Mouse (Mus musculus) kidney, adult 9 months (tissue): ENCODE data around the gene Nradd.
A peak's percentile ranks its signal among the peaks of the same experiment; 100 is the strongest.

Experiments
- DNase-seq: peaks from one replicate; pipeline ENCODE4 v3.0.0; 2022

Nradd gene

GRCm38 (mm10) chr9:110652963-110653654 lies 28.9 kb upstream of the Nradd start:
- DNase-seq, result no peak

DNA sequence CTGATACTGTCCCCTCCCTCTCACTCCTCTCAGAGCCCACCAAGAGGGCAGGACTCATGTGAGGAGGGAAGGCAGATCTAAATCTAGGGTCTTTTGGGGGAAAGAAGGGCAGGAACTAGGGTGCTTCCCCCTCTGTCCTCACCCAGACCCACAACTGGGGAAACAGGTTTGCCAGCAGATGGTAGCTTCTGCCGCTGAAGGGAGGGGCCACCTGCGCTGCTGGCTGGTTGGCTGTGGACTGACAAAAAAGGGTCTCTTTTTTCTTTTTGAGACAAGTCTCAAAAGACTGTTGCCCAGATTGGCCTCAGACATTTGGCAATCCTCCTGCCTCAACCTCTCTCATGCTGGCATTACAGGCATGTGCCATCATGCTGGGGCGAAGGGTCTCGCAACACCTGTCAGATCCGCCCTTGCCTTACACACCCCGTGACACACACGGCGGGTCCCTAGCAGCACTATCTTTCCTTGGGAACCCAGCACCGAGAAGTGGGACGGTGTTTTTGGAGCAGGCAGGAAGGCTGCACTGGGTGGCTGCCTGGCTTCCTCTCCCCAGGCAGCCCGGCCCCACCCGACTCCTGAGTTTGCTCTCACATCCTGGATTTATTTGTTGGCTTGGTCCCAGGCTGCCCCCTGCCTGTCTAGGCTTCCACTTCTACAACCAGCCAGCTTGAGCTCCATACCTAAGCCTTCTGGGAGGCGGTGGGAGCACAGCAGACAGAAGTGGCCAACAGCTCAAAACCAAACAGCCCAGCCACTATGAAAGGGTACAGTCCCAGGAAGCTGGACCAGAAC lies 27.9 kb upstream of the Nradd start:
- DNase-seq, result peak; percentile 67

- DNase-seq, result no peak
Measured at GRCm38 (mm10) chr9:110649775-110650174, 25.5 kb upstream of the Nradd start.

- no peak for DNase-seq
Measured at GRCm38 (mm10) chr9:110645219-110645618, 21.0 kb upstream of the Nradd start.

DNA sequence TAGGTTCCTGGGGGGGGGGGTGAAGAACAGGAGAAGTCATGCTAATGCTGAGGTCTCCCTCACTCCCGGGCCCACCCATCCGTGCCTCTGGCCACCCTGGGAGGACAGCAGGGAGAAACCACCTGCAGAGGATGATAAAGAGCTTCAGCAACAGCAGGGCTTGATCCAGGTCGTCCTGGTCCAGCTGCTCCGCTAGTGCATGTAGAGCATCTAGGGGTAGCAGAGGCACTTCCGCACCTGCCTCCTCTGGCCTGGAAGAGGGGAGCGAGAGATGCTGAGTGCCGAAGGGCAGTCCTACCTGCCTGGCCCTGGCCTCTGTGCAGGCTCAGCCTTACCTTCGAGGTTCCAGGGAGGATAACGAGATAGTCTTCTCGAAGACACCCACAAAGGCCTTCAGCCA lies 20.0 kb upstream of the Nradd start:
- DNase-seq, result no peak

DNA sequence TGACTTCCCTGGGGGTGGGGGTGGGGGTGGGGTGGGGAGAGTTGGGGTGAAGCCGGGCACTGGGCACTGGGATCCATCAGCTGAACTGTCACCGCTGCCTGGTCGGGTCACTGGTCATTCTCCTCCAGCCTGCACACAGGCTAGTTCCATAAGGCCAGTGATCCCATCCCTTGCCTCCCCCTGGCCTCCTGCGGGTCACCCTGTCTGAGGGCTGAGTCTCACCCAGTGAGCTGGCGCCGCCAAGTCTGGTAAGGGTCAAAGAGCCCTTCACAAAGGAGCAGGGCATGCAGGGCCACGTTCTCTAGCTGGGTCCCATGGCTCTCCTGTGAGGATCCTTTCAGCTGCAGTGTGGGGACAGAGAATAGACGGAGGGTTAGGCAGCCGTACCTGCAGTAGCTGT lies 19.5 kb upstream of the Nradd start:
- DNase-seq, result peak; percentile 79

GRCm38 (mm10) chr9:110642812-110643524 lies 18.7 kb upstream of the Nradd start:
- peak; percentile 64 for DNase-seq

DNA sequence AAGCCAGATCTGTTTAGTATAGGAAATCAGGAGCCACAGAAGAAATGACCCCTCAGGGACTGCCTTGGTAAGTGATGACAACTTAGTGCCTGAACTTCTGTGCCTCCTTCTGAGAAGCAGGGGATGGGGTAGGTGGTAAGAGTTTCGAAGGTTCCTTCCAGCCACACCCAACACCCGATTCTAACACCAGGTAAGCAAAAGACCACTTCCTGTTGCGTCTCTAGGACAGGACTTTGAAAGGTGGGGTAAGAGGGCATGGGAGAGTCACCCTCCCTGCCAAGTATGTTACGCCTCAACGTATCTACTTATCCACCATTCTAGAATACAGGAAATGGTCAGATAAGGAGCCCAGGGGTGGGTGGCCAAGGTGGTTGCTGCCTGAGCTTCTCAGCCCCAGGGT lies 16.8 kb upstream of the Nradd start:
- no peak for DNase-seq

DNA sequence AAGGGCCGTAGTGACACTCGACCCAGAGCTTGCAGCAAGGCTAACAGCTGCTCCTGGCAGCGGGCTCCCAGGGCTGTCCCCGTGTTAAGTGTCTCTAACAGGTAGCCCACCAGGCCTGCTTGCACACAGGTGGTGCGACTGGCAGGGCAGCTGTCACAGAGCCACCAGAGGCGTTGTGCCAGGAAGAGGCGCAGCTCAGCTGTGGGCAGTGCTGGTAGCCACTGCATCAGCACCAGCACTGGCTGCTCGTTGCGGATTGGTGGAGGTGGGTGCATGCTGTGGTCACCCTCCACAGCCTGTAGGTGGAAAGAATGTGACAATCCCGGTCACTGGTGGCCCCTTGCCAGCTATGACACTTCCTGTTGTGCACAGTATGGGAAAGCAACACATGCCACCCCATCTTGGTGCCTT lies 14.4 kb upstream of the Nradd start:
- DNase-seq, result no peak

- DNase-seq, result peak; percentile 89
Measured at GRCm38 (mm10) chr9:110635225-110635624, 11.0 kb upstream of the Nradd start.

DNA sequence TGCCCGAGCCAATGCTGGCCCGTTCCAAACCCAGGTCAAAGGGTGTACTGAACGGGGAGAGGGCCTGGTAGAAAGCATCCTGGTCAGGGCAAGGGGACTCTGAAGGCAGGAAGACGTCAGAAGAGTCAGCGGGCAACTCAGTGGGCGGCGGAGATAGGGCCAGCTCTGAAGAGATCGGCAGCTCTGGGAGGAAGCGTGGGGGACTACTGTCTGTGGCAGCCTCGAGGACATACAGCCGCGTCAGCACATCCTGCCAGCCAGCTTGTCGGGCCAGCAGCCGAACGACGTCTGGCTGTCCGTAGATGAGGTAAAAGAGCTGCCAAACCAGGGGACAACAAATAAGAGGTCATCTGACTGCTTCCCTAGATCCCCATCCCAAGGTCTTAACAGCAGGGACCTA lies 9.6 kb upstream of the Nradd start:
- no peak for DNase-seq

GRCm38 (mm10) chr9:110632671-110633070 lies 8.4 kb upstream of the Nradd start:
- DNase-seq, result no peak

- DNase-seq, result no peak
Measured at GRCm38 (mm10) chr9:110631651-110632275, 7.5 kb upstream of the Nradd start.

- DNase-seq, result peak; percentile 49
Measured at GRCm38 (mm10) chr9:110631191-110631590, 6.9 kb upstream of the Nradd start.

DNA sequence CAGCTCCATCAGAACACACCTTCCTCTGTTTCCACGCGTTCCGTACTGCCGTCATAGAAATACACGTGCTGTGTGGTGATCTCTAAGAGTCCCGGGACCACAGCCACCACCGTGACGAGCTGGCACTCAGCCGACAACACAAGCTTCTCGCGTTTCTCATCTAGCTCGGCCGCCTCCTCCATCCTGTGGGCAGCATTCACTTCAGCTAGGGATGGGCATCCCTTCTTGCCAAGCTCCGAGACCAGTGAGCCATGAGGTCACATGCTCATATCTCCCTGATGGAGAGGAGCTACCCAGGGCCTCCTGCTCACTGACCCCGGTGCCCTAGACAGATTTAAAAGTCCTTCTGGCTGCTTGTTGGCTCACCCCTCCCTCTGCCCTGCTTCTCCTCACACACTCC lies 5.9 kb upstream of the Nradd start:
- peak; percentile 65 for DNase-seq

DNA sequence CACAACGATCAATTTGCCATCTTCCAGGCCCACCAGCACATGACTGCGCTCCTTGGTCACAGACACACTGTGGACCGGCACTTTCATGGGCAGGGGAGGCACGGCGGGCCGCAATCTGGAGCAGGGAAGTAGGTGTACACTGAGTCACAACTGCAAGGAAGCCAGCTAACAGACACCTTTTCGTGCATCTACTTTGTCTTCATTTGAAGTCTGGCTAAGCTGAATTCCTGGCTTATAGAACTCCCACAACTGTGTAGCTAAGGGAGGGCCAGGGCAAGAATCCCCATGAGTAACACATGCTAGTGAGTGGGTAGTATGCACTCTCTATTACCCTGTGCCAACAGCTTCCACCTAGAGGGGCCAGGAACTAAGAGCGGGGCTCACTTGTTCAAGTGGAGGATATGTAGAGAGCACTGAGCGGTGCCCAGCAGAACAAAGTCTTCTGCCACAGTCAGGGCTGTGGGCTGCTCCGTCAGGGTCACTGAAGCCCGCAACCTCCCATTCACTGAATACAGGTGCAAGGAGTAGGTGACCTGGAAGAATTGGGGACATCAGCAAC lies 1.2 kb upstream of the Nradd start:
- no peak for DNase-seq

DNA sequence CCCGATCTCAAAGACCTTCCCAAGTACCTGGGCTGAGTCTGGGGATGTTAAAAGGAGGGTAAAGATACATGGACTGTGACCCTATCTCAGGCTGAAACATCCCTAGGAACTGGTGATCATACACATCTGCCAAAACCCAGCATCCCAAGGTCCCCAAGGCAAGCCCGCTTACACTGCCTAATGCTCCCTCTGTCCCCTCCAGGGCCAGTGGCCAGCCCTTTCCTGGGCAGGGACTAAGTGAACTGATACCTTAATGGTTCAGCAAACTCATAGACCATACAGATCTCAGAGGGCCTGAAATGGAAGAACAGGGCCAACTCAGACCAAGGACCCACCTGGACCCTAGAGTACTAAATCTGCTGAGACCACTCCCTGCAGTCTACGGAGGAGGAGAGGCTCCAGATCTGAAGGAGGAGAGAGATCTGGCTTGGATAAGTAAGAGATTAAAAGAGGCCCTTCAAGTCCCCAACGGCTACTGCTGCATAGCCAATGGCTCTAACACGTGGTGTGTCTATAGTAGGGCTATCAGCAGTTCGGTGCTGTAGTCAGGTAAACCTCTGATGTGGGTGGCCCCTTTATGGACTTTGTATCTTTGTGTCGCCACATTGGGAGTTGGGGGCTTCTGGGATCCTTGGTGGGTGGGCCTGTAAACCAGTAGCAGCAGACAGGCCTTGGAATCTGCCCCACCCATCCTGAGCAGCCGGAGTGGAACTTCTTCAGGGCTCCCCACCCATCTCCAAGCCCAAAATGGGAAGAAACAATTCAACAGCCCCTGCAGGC lies 646 bp downstream of the Nradd start:
- DNase-seq, result no peak

GRCm38 (mm10) chr9:110622621-110623219 lies 1.5 kb downstream of the Nradd start:
- DNase-seq, result peak; percentile 43

- no peak for DNase-seq
Measured at GRCm38 (mm10) chr9:110620685-110621084, 3.6 kb downstream of the Nradd start.

DNA sequence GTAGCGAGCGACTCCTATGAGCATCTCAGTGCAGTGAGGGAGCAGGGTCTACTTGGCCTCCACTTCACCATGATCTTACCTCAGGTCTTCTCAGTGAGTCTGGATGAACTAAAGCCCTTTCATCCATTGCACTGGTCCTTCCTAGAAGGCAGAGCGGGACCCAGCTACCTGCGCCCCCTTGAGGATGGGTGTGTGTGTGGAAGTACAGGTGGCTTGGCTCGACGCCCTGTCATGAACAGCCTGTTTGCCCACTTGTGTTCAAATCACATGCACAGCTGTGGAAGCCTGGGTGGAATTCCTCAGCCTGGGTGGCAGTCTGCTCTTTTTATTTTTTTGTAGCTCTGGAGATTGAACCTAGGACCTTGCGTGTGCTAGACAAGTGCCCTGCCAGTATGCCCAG lies 4.1 kb downstream of the Nradd start:
- no peak for DNase-seq

DNA sequence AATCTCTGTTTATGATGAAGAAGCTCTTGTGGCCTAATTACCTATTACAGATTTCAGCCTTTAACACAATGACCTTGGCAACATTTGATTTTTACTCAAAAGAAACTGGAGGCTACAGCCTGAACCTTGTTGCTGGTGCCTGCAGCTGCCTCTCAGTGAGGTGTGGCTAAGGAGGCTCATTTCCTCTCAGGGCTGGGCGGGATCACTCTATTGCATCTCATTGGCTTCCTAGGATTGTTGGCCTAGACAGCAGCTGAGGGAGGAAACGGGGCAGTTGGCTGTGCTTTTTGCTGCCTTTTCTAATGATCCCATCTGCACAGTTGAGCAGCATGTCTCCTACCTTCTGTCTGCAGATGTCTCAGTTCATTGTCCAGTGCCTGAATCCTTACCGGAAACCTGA lies 7.2 kb downstream of the Nradd start:
- no peak for DNase-seq

DNA sequence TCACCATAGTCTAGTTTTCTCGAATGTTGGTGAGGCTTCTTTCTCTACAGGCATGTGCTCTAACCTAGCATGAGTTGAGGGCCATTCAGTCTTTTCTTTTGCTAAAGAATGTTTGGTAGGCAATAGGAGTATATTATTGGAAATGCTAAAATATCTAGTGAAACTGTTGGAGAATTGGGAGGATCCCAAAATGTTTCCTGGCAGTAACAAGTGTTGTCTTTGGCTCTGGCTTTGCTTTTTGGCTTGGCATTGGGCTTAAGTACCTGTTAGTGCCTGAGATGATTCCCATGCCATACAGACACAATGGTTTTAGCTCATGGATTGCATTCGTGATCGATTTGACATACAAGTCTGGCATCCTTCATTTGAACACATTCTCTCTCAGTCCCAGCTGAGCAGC lies 12.8 kb downstream of the Nradd start:
- DNase-seq, result no peak
